Mouse (Mus musculus) thymus, adult 2 months (tissue): Measurements from ENCODE around the gene Gm44790. TPM values are rescaled to one million over a fixed set of nuclear protein-coding genes. Genes with fewer than 3 reads are reported as not detected.

ENCODE experiments used
- DNase-seq: peaks from one replicate; pipeline ENCODE4 v3.0.0; 2021
- H3K27ac ChIP-seq: fragments of 200-500 bp; 2 replicates; pipeline ENCODE4 v1.5.1; 2012; ENCODE audit warnings: low read length, control low read depth; ENCODE audit not compliant: control insufficient read depth, insufficient read depth
- H3K27me3 ChIP-seq: fragments of 200-500 bp; 2 replicates; pipeline ENCODE4 v1.6.1; 2012; ENCODE audit warnings: mild to moderate bottlenecking, low read length, moderate library complexity, mixed read lengths; ENCODE audit not compliant: control insufficient read depth, insufficient read depth
- H3K36me3 ChIP-seq: fragments of 200-500 bp; 2 replicates; pipeline ENCODE4 v1.6.1; 2012; ENCODE audit warnings: mild to moderate bottlenecking, low read length, moderate library complexity; ENCODE audit not compliant: control insufficient read depth, insufficient read depth
- H3K4me1 ChIP-seq: fragments of 200-500 bp; replicated peaks from 2 replicates; pipeline ENCODE4 v1.6.1; 2012; ENCODE audit warnings: low read length; ENCODE audit not compliant: control insufficient read depth, insufficient read depth
- H3K4me3 ChIP-seq: fragments of 200-500 bp; 2 replicates; pipeline ENCODE4 v1.5.1; 2012; ENCODE audit warnings: mild to moderate bottlenecking, low read length, control low read depth, moderate library complexity; ENCODE audit not compliant: control insufficient read depth, insufficient read depth
- CTCF ChIP-seq: fragments of 200-500 bp; IDR thresholded peaks from 2 replicates; pipeline ENCODE4 v1.5.1; 2012; ENCODE audit warnings: mild to moderate bottlenecking, control low read depth, low read length, moderate library complexity, borderline replicate concordance; ENCODE audit not compliant: control insufficient read depth, poor library complexity, insufficient read depth; ENCODE audit errors: extremely low read depth
- POLR2A ChIP-seq: fragments of 200-500 bp; IDR thresholded peaks from 2 replicates; pipeline ENCODE4 v1.6.1; 2012; ENCODE audit warnings: mild to moderate bottlenecking, low read length, control low read depth, moderate library complexity; ENCODE audit not compliant: control insufficient read depth, poor library complexity, insufficient read depth; ENCODE audit errors: extremely low read depth
- WGBS: fragments of 180-500 bp; shearing (Covaris S2); methylation state at CpG from one replicate; pipeline ENCODE4 v1.1.7; 2018; 5-methylcytosine and 5-hydroxymethylcytosine counted together
- polyA plus RNA-seq: library from polyadenylated mRNA; depleted of rRNA; stranded (reverse); fragments of >200 nt; gene quantifications from 2 replicates; pipeline ENCODE4 v1.2.3, GENCODE M21; 2012

The Gm44790 gene
- polyA plus RNA-seq, 1 experiment, result 32.5 TPM

GRCm38 (mm10) chr6:86439119-86439496 is 12.7 kb downstream of the Gm44790 start:
- DNase-seq, result no peak

GRCm38 (mm10) chr6:86439531-86439930 is 13.1 kb downstream of the Gm44790 start:
- 83% methylated on average over 1 of the region's 1 CpGs for WGBS
- Histone ChIP-seq H3K27me3 (no peaks in the 10 kb centered on the region), H3K36me3 (peaks cover 14% of the 10 kb centered on the region; the same call in 1 of the 2 replicates), H3K4me3 (no peak overlapping the region), H3K27ac (no peak overlapping the region), H3K4me1 (no peaks in the 10 kb centered on the region)
- TF ChIP-seq CTCF (no peak), POLR2A (no peak)
- no peak for DNase-seq

More at GRCm38 (mm10) chr6:86439119-86439496, 12.7 kb downstream of the Gm44790 start:
- TF ChIP-seq POLR2A, result no peak
- no peak for TF ChIP-seq CTCF
- peak overlapping the region; percentile 97; the same call in 1 of the 2 replicates for H3K27ac ChIP-seq
- H3K36me3 ChIP-seq, result peaks cover 10% of the 10 kb centered on the region; the same call in 1 of the 2 replicates
- no peaks in the 10 kb centered on the region for H3K4me1 ChIP-seq
- H3K4me3 ChIP-seq, result peak overlapping the region; percentile 96
- no peaks in the 10 kb centered on the region for H3K27me3 ChIP-seq
- 1% methylated on average over 13 of the region's 13 CpGs for WGBS

GRCm38 (mm10) chr6:86441571-86441970 is 15.1 kb downstream of the Gm44790 start:
- DNase-seq, result no peak

GRCm38 (mm10) chr6:86445551-86445950 is 19.1 kb downstream of the Gm44790 start:
- no peaks in the 10 kb centered on the region for H3K4me1 ChIP-seq
- H3K27me3 ChIP-seq, result no peaks in the 10 kb centered on the region
- no peak for DNase-seq
- no peak for TF ChIP-seq CTCF
- no peak for TF ChIP-seq POLR2A
- H3K36me3 ChIP-seq, result peaks cover 31% of the 10 kb centered on the region
- no peak overlapping the region for H3K27ac ChIP-seq
- H3K4me3 ChIP-seq, result no peak overlapping the region
- 96% methylated on average over 18 of the region's 18 CpGs for WGBS

More at GRCm38 (mm10) chr6:86441571-86441970, 15.1 kb downstream of the Gm44790 start:
- H3K27ac ChIP-seq, result no peak overlapping the region
- no peak overlapping the region for H3K4me3 ChIP-seq
- 100% methylated on average over 10 of the region's 10 CpGs for WGBS
- H3K36me3 ChIP-seq, result peaks cover 22% of the 10 kb centered on the region
- no peaks in the 10 kb centered on the region for H3K4me1 ChIP-seq
- H3K27me3 ChIP-seq, result no peaks in the 10 kb centered on the region
- no peak for TF ChIP-seq POLR2A
- no peak for TF ChIP-seq CTCF

- Histone ChIP-seq H3K4me3 (no peak overlapping the region), H3K4me1 (no peaks in the 10 kb centered on the region), H3K36me3 (peaks cover 35% of the 10 kb centered on the region), H3K27ac (no peak overlapping the region), H3K27me3 (no peaks in the 10 kb centered on the region)
- 29% methylated on average over 1 of the region's 1 CpGs for WGBS
- DNase-seq, result no peak
- TF ChIP-seq POLR2A, result no peak
- TF ChIP-seq CTCF, result no peak
These were observed 20.6 kb downstream of the Gm44790 start for GRCm38 (mm10) chr6:86446927-86447568.

GRCm38 (mm10) chr6:86456727-86457126 is 30.3 kb downstream of the Gm44790 start:
- WGBS, result 90% methylated on average over 3 of the region's 3 CpGs
- peaks cover 26% of the 10 kb centered on the region for H3K36me3 ChIP-seq
- no peaks in the 10 kb centered on the region for H3K4me1 ChIP-seq
- no peak overlapping the region for H3K4me3 ChIP-seq
- H3K27me3 ChIP-seq, result no peaks in the 10 kb centered on the region
- TF ChIP-seq CTCF (no peak), POLR2A (no peak)
- DNase-seq, result no peak
- H3K27ac ChIP-seq, result no peak overlapping the region

GRCm38 (mm10) chr6:86463079-86463478 is 36.6 kb downstream of the Gm44790 start:
- no peak for DNase-seq
- Histone ChIP-seq H3K27me3 (no peaks in the 10 kb centered on the region), H3K27ac (no peak overlapping the region), H3K4me3 (no peak overlapping the region), H3K4me1 (no peaks in the 10 kb centered on the region), H3K36me3 (peaks cover 11% of the 10 kb centered on the region)
- TF ChIP-seq CTCF, result no peak
- TF ChIP-seq POLR2A, result no peak
- WGBS, result 99% methylated on average over 3 of the region's 3 CpGs
